Mouse (Mus musculus): ENCODE data around the gene Elf1. TPM values are rescaled to one million over a fixed set of nuclear protein-coding genes. Genes with fewer than 3 reads are reported as not detected.
"Not testable (repeated sequence)": the region's sequence is repeated elsewhere in the genome, so short reads cannot be mapped to it uniquely, and the experiment has no call there.

The Elf1 gene
- polyA plus RNA-seq, 2 experiments from 2014 or later = 149 to 199 TPM

DNA sequence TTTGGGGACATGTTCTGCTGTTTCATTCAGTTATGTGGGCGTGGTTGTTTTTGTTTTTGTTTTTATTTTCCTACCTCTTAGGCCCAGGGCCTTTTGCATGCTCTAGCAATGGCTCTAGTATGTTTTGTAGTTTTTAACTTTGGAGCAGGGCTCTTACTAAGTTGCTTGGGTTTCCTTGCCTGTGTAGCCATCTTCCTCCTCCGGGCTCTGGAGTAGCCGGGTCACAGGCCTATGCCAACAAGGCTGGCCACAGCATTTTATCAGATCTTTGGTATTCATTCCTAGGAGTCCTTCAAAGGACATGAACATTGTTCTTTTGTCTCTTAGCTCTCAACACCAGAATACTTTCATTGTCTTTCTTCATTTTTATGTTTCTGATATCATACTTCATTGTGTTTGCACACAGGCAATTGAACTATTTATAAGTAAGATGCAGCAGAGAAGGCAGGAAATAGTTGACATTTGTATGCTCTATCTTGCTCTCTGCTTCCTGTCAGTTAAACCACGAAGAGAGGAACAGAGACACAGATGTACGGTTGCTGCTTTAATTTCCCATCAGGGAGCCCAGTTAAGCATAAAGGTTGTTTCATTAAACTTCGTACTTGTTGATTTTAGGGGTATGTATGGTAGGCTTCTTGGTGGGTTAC, 40.6 kb downstream of the Elf1 start:
- ATAC-seq = peak; percentile 60

GRCm38 (mm10) chr14:79522387-79522786, 41.4 kb downstream of the Elf1 start:
- ATAC-seq = no peak

DNA sequence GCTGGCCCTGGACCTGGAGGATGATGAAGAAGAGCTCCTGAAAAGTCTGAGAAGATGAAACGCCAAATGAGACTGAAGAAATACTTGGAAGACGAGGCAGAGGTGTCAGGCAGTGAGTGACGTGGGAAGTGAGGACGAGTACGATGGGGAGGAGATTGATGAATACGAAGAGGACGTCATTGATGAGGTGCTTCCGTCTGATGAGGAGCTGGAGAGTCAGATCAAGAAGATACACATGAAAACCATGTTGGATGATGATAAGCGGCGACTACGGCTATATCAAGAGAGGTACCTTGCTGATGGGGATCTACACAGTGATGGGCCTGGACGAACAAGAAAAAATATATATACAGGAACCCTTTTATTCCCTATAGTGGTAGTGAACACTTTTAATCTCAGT, 45.1 kb downstream of the Elf1 start:
- peak; percentile 37 for ATAC-seq

DNA sequence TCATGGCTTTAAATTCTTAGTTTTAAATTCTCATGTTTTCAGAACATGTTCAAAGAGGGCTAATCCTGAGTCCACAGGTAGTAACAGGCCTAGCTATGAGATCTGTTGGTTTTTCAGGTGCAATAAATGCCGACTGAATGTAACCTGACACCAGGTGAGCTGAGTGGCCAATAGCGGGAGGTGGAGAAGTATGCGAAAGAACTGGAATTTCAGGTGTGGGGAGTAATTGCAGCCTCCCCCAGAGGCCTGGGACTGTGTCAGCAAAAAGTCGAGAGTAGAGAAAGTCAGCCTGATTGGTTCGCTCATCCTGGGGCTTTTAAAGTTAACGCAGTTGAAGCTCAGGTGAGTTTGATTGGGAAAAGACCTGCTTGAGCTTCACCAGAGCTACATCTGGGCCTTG, 46.7 kb downstream of the Elf1 start:
- ATAC-seq = no peak

DNA sequence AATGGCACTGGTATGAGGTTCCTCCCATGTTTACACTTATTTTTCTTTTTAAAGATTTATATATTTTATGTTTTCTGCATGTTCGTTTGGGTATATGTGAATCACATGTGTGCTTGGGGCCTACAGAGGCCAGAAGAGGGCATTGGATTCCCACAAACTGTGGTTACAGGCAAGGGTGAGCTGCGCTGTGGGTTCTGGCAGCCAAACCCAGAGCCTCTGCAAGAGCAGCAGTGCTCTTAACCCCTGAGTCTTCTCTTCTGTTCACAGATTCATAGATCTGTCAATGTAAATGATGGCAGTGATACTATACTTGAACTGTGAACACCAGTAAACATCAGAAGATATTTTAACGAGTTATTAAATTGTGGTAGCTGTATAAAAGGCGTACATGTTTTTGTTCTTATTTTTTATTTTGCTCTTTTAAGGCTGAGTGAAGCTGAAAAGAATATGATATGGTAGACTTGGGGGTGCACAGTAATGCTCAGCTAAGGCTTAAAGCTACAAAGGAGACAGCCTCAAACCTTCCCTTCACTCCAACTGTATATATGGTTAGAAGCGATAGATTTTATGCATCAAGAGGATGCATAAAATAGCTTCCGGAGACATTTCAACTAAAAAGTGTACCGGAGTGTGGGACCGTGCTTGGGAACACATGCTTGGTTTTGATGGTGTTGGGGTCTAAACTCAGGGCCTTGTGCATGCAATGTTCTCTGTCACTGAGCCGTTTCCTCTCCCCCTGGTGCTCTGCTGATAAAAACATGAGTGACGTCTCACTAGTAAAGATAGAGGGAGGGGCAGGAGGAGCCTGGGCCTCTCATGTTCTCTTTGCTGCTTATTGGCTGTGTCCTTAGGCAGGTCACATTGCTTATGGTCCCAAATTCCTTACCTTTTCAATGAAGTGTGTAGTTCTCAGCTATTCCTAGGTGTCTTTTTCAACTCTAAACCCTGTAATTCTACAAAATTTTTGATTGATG, 48.9 kb downstream of the Elf1 start:
- peak; percentile 77 for ATAC-seq

DNA sequence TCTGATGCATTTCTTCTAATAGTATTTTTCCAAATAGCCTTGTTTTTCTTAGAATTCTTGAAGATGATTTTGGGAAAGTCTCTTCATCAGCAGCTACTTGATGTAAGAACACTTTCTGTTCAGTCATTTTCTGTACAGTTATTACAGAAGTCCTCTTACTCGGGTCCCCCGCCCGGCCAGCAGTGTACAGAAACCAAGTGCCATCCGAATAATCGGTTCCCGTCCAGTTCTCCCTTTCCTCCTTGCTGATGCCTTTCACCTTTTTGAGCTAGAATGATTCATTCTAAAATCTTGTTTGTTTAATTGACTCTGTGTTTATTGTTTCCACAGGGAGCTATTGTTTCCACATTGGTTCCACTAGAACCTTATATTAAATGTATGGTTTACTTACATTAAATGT, 49.8 kb downstream of the Elf1 start:
- no peak for ATAC-seq

- peak; percentile 9 for ATAC-seq
These were observed 51.2 kb downstream of the Elf1 start for GRCm38 (mm10) chr14:79532036-79532776.

GRCm38 (mm10) chr14:79533350-79533749, 52.4 kb downstream of the Elf1 start:
- peak; percentile 5 for ATAC-seq

- no peak for ATAC-seq
These were observed 53.2 kb downstream of the Elf1 start for GRCm38 (mm10) chr14:79534206-79534605.

- not testable (repeated sequence) for ATAC-seq
These were observed 53.7 kb downstream of the Elf1 start for GRCm38 (mm10) chr14:79534656-79535055.

DNA sequence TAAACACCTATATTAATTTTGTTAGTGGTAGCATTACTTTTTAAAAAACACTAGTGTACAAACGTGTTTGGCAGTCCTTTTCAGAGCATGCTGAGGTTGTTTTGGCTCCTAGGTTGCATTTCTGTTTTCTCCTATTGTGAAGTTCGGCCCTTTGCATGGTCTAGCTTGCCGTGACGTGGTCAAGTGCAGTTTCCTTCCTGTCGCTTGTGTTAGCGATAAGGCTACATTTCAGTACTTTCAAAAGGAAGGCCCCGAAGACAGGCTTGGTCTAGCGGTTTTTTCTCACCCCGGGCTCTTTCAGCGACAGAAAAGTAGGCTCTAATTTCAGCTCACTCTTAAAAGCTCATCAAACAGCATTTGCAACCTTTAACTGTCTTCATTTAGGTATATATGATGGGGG, 54.3 kb downstream of the Elf1 start:
- peak; percentile 4 for ATAC-seq

GRCm38 (mm10) chr14:79536011-79536410, 55.0 kb downstream of the Elf1 start:
- ATAC-seq = no peak

DNA sequence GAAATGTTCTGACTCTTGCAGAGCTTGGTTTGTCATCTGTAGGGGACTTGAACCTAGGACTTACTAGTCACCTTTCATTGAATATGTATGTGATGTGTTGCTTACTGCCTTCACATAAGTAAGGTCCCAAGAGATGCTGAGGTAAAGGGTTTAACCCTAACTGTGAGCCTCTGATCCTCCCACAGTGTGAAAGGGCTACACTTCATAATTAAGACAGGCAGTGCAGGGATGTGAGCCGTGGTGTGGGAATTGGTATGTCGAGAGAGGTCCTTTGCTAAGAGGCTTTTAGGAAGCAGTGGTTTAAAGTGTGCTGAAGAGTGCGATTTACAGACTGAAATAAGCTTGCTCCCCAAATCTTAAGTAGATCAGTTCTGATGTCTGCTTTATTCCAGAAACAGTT, 55.8 kb downstream of the Elf1 start:
- ATAC-seq = no peak

GRCm38 (mm10) chr14:79537463-79537862, 56.5 kb downstream of the Elf1 start:
- peak; percentile 80 for ATAC-seq

- no peak for ATAC-seq
These were observed 56.9 kb downstream of the Elf1 start for GRCm38 (mm10) chr14:79537921-79538320.

DNA sequence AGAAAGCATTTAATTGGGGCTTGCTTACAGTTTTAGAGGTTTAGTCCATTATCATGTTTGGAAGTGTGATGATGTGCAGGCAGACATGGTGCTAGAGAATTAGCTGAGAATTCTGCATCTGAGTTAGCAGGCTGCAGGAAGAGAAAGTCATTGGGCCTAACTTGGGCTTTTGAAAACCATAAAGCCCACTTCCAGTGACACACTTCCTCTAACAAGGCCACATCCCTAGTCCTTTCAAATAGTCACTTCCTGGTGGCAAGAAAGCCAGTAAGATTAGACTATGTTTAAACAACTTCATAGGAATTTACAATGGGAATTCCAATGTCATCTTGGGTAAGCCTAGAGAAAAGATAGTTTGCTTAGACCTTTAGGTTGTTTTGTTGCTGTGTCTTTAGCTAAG, 60.6 kb downstream of the Elf1 start:
- peak; percentile 27 for ATAC-seq

DNA sequence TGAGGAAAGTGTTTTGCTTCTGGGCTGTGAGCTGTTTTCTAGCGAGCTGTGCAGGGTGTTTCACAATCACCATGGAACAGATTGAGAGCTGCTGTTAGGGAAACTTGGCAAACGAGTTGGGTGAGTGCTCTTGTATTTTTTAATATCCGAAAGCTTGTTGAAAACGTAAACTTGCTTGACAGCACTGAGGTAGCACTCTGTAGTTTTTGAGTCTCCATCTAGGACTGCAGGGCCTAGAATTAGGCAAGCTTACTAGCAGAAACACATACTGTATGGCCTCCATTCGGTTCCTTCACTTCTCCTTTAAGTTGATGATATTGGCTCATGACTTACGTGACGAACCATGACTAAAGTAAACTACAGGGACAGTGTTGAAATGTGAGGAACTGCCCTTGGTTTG, 68.3 kb downstream of the Elf1 start:
- ATAC-seq = no peak

DNA sequence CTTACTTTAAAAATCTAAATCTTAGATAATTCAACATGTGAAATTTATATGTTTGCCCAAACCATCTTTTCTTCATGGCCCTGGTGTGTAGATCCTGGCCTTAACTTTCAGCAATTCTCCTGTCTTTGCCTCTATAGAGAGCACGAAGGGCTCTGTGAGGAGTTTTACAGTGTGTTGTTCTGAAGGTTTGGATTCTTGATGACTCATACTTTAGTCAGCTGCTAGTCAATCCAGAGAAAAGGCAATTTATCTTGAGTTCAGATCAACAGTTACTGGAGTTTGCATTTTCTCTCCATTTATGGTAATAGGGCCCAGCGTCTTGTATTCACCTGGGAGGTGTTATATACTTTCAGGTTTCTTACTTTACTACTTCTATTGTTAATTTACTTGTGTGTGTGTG, 70.9 kb downstream of the Elf1 start:
- peak; percentile 28 for ATAC-seq

GRCm38 (mm10) chr14:79552854-79553253, 71.9 kb downstream of the Elf1 start:
- ATAC-seq = peak; percentile 59

- peak; percentile 55 for ATAC-seq
These were observed 76.8 kb downstream of the Elf1 start for GRCm38 (mm10) chr14:79557796-79558195.

- ATAC-seq = peak; percentile 80
These were observed 81.8 kb downstream of the Elf1 start for GRCm38 (mm10) chr14:79562745-79563144.

GRCm38 (mm10) chr14:79564784-79565183, 83.8 kb downstream of the Elf1 start:
- no peak for ATAC-seq

Data from CD4-positive, CD25-positive, alpha-beta regulatory T cell, adult 4 months (primary cell).